Mouse (Mus musculus) small intestine, adult 2 months (tissue): ENCODE measurements around the gene Idh2. TPM values are rescaled to one million over a fixed set of nuclear protein-coding genes. Genes with fewer than 3 reads are reported as not detected.

Experiments
- H3K27ac ChIP-seq: fragments of 200-500 bp; 2 replicates; pipeline ENCODE4 v1.5.1; 2012; ENCODE audit warnings: low read depth, low read length, control low read depth, inconsistent platforms; ENCODE audit not compliant: insufficient read depth
- H3K27me3 ChIP-seq: fragments of 200-500 bp; 2 replicates; pipeline ENCODE4 v1.6.1; 2012; ENCODE audit warnings: mild to moderate bottlenecking, moderate library complexity, low read length, inconsistent platforms; ENCODE audit not compliant: control insufficient read depth, insufficient read depth
- H3K36me3 ChIP-seq: fragments of 200-500 bp; 2 replicates; pipeline ENCODE4 v1.6.1; 2012; ENCODE audit warnings: mild to moderate bottlenecking, low read length, control low read depth, inconsistent platforms; ENCODE audit not compliant: control insufficient read depth, insufficient read depth
- H3K4me1 ChIP-seq: fragments of 200-500 bp; 2 replicates; pipeline ENCODE4 v1.6.1; 2012; ENCODE audit warnings: low read length, inconsistent platforms, mixed read lengths; ENCODE audit not compliant: control insufficient read depth, insufficient read depth, insufficient read length
- H3K4me3 ChIP-seq: fragments of 200-500 bp; 2 replicates; pipeline ENCODE4 v1.5.1; 2012; ENCODE audit warnings: low read depth, mild to moderate bottlenecking, control low read depth, inconsistent platforms, low read length, moderate library complexity
- CTCF ChIP-seq: fragments of 200-500 bp; IDR thresholded peaks from 2 replicates; pipeline ENCODE4 v1.5.1; 2012; ENCODE audit warnings: low read depth, mild to moderate bottlenecking, control low read depth, inconsistent platforms, low read length, moderate library complexity, mixed read lengths; ENCODE audit not compliant: insufficient replicate concordance, insufficient read length; ENCODE audit errors: extremely low read depth
- POLR2A ChIP-seq: fragments of 200-500 bp; IDR thresholded peaks from 2 replicates; pipeline ENCODE4 v1.6.1; 2012; ENCODE audit warnings: low read depth, mild to moderate bottlenecking, control low read depth, inconsistent platforms, low read length, moderate library complexity
- WGBS: fragments of 180-500 bp; shearing (Covaris S2); methylation state at CpG from one replicate; pipeline ENCODE4 v1.1.7; 2018; 5-methylcytosine and 5-hydroxymethylcytosine counted together
- polyA plus RNA-seq: library from polyadenylated mRNA; depleted of rRNA; stranded (reverse); fragments of >200 nt; gene quantifications from 2 replicates; pipeline ENCODE4 v1.2.3, GENCODE M21; 2012

Gene Idh2
- polyA plus RNA-seq, 1 experiment, result 82.3 TPM

GRCm38 (mm10) chr7:80063244-80063643 lies 51.9 kb downstream of the Idh2 start:
- Histone ChIP-seq H3K4me1 (peaks cover 43% of the 10 kb centered on the region), H3K27me3 (no peaks in the 10 kb centered on the region), H3K27ac (no peak overlapping the region), H3K36me3 (0 out of 2 replicates have a peak, but pooled peaks cover 1% of the 10 kb centered on the region), H3K4me3 (no peak overlapping the region)
- TF ChIP-seq CTCF (no peak), POLR2A (no peak)
- 77% methylated on average over 5 of the region's 5 CpGs for WGBS

GRCm38 (mm10) chr7:80062083-80062826 lies 52.9 kb downstream of the Idh2 start:
- WGBS, result 93% methylated on average over 17 of the region's 17 CpGs
- TF ChIP-seq POLR2A, result no peak
- no peak for TF ChIP-seq CTCF
- Histone ChIP-seq H3K27me3 (no peaks in the 10 kb centered on the region), H3K4me1 (peaks cover 53% of the 10 kb centered on the region), H3K36me3 (0 out of 2 replicates have a peak, but pooled peaks cover 1% of the 10 kb centered on the region), H3K4me3 (no peak overlapping the region), H3K27ac (no peak overlapping the region)

- Histone ChIP-seq H3K4me1 (peaks cover 68% of the 10 kb centered on the region), H3K27me3 (no peaks in the 10 kb centered on the region), H3K27ac (peak overlapping the region; percentile 100), H3K36me3 (no peaks in the 10 kb centered on the region), H3K4me3 (peak overlapping the region; percentile 31)
- WGBS, result 32% methylated on average over 10 of the region's 10 CpGs
- TF ChIP-seq POLR2A, result peak; percentile 13; the same call in 1 of the 2 replicates
- no peak for TF ChIP-seq CTCF
These were observed 55.0 kb downstream of the Idh2 start for GRCm38 (mm10) chr7:80060012-80060778.

GRCm38 (mm10) chr7:80059064-80059838 lies 55.9 kb downstream of the Idh2 start:
- no peaks in the 10 kb centered on the region for H3K27me3 ChIP-seq
- H3K4me1 ChIP-seq, result peaks cover 65% of the 10 kb centered on the region
- H3K4me3 ChIP-seq, result no peak overlapping the region
- H3K36me3 ChIP-seq, result peaks cover 1% of the 10 kb centered on the region; the same call in 1 of the 2 replicates
- WGBS, result 74% methylated on average over 13 of the region's 13 CpGs
- H3K27ac ChIP-seq, result peak overlapping the region; percentile 100
- TF ChIP-seq POLR2A, result no peak; the same call in 1 of the 2 replicates
- TF ChIP-seq CTCF, result no peak

DNA sequence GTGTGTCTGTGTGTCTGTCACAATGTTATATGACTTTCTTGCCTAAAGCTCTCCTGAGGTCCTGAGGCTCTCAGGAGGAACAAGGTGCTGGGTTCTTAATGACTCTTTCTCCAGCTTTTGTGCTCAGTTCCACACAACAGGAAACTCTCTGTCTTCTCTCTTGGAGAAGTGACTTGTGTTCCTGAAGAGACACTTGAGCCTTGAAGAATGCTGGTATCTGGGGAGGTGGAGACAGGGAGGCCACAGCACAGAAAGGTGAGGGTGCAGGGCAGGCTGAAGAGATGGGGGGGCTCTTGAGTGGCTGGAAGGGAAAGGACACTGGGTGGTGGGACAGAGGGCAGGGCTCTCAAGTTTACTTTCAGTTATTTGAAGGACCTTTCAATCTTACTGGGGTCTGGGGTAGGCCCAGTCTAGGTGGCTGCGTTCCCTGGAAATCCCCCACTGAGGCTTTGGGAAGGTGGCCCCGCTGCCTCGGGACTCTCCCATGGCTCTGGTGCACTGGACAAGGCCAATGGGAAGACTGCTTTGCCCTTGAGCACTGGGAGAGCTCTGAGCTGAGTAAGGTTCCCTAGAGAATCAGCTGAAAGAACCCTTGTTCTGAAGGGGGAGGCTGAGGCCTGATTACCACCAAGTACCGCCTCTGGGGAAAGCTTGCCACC lies 56.7 kb downstream of the Idh2 start:
- H3K27me3 ChIP-seq, result no peaks in the 10 kb centered on the region
- WGBS, result 83% methylated on average over 4 of the region's 4 CpGs
- H3K4me3 ChIP-seq, result 0 out of 2 replicates have a peak overlapping the region, but pooled peaks have one; percentile 2
- no peak; the same call in 1 of the 2 replicates for TF ChIP-seq POLR2A
- TF ChIP-seq CTCF, result no peak
- peaks cover 67% of the 10 kb centered on the region for H3K4me1 ChIP-seq
- H3K36me3 ChIP-seq, result peaks cover 3% of the 10 kb centered on the region; the same call in 1 of the 2 replicates
- H3K27ac ChIP-seq, result peak overlapping the region; percentile 100

GRCm38 (mm10) chr7:80057781-80058180 lies 57.4 kb downstream of the Idh2 start:
- H3K4me1 ChIP-seq, result peaks cover 73% of the 10 kb centered on the region
- H3K36me3 ChIP-seq, result peaks cover 3% of the 10 kb centered on the region; the same call in 1 of the 2 replicates
- 35% methylated on average over 14 of the region's 14 CpGs for WGBS
- H3K4me3 ChIP-seq, result peak overlapping the region; percentile 43
- H3K27ac ChIP-seq, result peak overlapping the region; percentile 100
- no peak for TF ChIP-seq CTCF
- 0 out of 2 replicates have a peak, but pooled peaks have one; percentile 12 for TF ChIP-seq POLR2A
- H3K27me3 ChIP-seq, result no peaks in the 10 kb centered on the region
